Mouse (Mus musculus) inflammation-experienced regulatory T-cells (primary cell): ENCODE data around the gene Olfr201. TPM values are rescaled to one million over a fixed set of nuclear protein-coding genes. Genes with fewer than 3 reads are reported as not detected.

Experiments used
- polyA plus RNA-seq, 2 experiments: library from polyadenylated mRNA; unstranded; fragments of 100-300 nt; shearing (Covaris generic); gene quantifications; one replicate each; pipeline ENCODE4 v1.2.1; 2017

The Olfr201 gene
- polyA plus RNA-seq = under 1 TPM in 1 of 2 experiments, not detected in 1; 0.18 TPM

DNA sequence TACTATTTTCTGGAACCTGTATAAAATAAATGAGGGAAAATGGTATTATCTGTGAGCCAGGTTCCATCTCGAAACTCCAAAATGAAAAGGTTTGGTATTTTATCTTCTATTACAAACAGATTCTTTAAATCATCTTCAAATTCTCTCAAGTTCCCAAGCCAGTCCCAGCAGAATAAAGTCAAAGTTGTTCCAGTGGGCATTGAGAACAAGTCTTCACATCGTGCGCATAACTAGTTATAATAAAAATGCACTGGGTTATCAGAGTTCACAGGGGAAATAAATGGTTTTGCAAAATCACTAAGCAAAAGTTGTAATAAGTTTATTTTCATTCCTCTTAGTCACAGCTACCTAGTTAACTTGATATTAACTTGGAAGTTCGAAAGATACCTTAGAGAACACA is at the start of gene Olfr201:
Gene Olfr201 (minus strand): TSS at position 101 of the 400 bp plus-strand sequence.

DNA sequence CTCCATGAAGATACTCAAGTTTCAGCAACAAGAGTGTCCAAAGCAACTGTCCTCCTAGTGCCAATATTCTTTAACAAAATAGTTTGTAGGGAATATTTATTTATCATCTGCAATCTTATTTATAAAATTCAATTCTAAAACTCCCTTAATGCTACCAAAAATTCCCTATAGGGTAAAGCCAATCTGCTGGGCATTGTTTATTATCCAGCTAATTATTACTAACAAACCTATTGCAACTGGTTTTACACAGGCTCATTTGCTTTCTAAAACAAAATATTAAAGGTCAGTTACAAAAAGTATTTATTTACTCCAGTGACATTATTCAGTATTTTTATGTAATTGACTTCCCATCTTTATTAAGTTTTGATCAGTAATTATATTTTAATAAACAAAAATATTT is 45.7 kb upstream of the Olfr201 start, which contains the start of gene Olfr204:
Gene Olfr204 (minus strand): TSS at position 101 of the 400 bp plus-strand sequence.

DNA sequence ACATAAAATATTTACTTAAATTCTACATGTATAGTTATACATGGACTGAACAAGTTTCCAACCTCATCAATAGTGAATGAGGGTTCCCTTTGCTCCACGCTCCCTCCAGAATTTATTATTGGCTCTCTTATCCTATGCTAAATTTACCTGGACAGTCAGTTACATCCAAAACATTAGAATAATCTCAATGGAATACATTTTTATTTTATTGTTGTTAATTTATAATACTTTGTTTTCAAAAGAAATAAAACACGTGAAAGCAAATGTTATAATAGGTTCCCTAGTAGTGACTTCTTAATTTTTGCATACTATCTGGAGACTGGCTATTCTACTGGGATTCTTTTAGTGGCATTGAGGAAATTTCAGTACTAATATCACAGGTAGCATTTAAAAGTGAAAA is 26.1 kb upstream of the Olfr201 start, which contains the start of gene Olfr203:
Gene Olfr203 (plus strand): TSS at position 301 of the 400 bp plus-strand sequence.

GRCm38 (mm10) chr16:59286693-59287092 is 14.3 kb upstream of the Olfr201 start, which contains the start of gene Olfr202:
Olfr202 (minus strand) TSS chr16:59286793.

GRCm38 (mm10) chr16:59219667-59220066 is 52.8 kb downstream of the Olfr201 start, which contains the start of gene Olfr199:
Olfr199 (minus strand) TSS chr16:59219767.

Other genes with a start within 250 kb of the Olfr201 start
- under 1 TPM in 1 of 2 experiments, not detected in 1; 0.18 TPM for gene Olfr186, start 242.3 kb downstream of the Olfr201 start, polyA plus RNA-seq
- gene Olfr187, start 232.9 kb downstream of the Olfr201 start, polyA plus RNA-seq = under 1 TPM in 1 of 2 experiments, not detected in 1; 0.92 TPM
- under 1 TPM; 0.05 to 0.07 TPM for gene Olfr190, start 194.6 kb downstream of the Olfr201 start, polyA plus RNA-seq
- under 1 TPM in 1 of 2 experiments, not detected in 1; 0.20 TPM for gene Olfr191, start 182.8 kb downstream of the Olfr201 start, polyA plus RNA-seq
- gene Olfr193, start 160.8 kb downstream of the Olfr201 start, polyA plus RNA-seq = not detected
- under 1 TPM in 1 of 2 experiments, not detected in 1; 0.18 TPM for gene Olfr194, start 151.6 kb downstream of the Olfr201 start, polyA plus RNA-seq
- not detected for gene Olfr195, start 125.6 kb downstream of the Olfr201 start, polyA plus RNA-seq
- gene Olfr196, start 102.2 kb downstream of the Olfr201 start, polyA plus RNA-seq = 1 to 10 TPM in 1 of 2 experiments, under 1 TPM in 1; 0.30 to 2.8 TPM
- not detected for gene Olfr198, start 69.1 kb downstream of the Olfr201 start, polyA plus RNA-seq
- gene Olfr199, start 52.9 kb downstream of the Olfr201 start, polyA plus RNA-seq = not detected
- gene Olfr202, start 14.2 kb upstream of the Olfr201 start, polyA plus RNA-seq = under 1 TPM in 1 of 2 experiments, not detected in 1; 0.84 TPM
- gene Olfr203, start 26.2 kb upstream of the Olfr201 start, polyA plus RNA-seq = not detected
- under 1 TPM in 1 of 2 experiments, not detected in 1; 0.22 TPM for gene Olfr204, start 45.6 kb upstream of the Olfr201 start, polyA plus RNA-seq
- not detected for gene Olfr205, start 58.5 kb upstream of the Olfr201 start, polyA plus RNA-seq
- under 1 TPM in 1 of 2 experiments, not detected in 1; 0.59 TPM for gene Olfr206, start 76.6 kb upstream of the Olfr201 start, polyA plus RNA-seq
- gene Olfr209, start 91.4 kb upstream of the Olfr201 start, polyA plus RNA-seq = not detected
- under 1 TPM; 0.07 to 0.29 TPM for gene Gabrr3, start 134.7 kb upstream of the Olfr201 start, polyA plus RNA-seq
- gene Riox2, start 199.1 kb upstream of the Olfr201 start, polyA plus RNA-seq = 100 to 1,000 TPM in 1 of 2 experiments, 10 to 100 TPM in 1; 83.6 to 104 TPM